Mouse (Mus musculus) gonadal fat pad, adult 2 months (tissue): ENCODE results near the gene Cacybp. TPM values are rescaled to one million over a fixed set of nuclear protein-coding genes. Genes with fewer than 3 reads are reported as not detected.

Experiments used
- DNase-seq: peaks from one replicate; pipeline ENCODE4 v3.0.0-alpha.2; 2012; ENCODE audit warnings: low read depth
- polyA plus RNA-seq: library from polyadenylated mRNA; depleted of rRNA; stranded (reverse); fragments of >200 nt; gene quantifications from 2 replicates; pipeline ENCODE4 v1.2.3, GENCODE M21; 2012; rRNA removed

Cacybp gene
- polyA plus RNA-seq, 1 experiment = 7.8 TPM

DNA sequence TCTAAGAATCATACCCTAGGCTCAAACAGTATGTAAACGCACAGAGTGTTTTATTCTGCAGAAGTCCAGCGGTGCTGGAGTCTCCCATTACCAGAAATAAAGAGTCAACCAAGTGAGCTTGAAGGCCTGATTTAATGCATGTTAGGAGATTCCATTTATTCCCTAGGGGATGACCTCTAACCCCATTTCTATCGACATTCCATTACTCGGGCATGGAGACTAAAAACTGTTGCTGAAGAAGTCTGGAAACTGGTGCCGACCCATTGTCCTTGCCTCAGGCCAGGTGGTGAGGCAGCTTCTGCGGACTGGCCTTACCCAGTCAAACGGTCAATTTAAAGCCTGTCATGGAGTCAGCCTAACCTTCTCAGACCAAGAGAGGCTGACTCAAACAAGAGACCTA is 1.5 kb upstream of the Cacybp start:
- DNase-seq = no peak

DNA sequence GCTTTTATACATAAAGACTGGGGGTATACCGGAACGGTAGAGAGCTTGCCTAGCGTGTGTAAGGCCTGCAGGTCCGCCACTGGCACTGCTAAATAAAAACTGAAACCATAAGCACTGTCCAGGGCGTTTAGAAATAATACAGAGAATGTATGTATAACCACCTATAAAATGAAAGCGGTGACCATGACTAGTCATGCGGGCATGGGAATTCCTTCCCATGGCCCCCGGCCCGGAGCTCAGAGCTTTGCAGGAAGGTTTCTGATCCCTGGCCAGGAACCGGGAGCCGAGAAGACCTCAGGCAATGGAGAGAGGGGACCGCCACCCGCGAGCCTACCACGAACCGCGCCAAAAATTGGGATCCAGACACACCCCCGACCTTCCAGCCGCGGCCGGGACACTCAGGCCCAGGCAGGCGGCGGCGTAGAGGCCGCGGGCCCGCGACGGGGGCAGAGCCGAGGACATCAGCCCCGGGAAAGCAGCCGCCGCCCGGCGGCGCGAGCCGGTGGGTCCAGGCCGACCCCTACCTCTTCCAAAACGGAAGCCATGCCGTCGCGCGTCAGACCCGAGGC is 468 bp downstream of the Cacybp start:
- DNase-seq = no peak

DNA sequence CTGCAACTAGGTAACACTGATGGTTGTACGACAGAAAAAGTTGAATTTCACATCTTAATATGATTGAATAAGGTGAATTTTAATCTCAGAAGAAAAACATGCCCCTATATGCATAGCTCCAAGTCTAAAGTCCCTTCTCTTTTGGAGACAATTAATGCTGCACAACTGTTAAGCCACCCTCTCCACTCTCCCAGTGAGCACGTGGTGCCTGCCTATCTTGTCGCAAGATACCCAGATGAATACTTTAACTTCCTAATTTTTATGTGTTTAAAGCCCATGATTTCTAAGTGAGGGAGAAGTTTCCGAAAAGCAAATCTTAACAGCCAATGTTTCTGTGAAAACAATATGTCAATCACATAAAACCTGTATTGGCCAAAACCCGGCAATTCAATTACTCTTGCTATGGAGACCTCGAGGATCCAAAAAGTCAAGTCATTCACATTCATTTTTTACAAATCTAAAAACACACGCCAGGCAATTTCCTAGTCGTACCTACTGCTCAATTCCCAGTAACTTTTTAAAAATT is 1.0 kb downstream of the Cacybp start:
- DNase-seq = no peak

DNA sequence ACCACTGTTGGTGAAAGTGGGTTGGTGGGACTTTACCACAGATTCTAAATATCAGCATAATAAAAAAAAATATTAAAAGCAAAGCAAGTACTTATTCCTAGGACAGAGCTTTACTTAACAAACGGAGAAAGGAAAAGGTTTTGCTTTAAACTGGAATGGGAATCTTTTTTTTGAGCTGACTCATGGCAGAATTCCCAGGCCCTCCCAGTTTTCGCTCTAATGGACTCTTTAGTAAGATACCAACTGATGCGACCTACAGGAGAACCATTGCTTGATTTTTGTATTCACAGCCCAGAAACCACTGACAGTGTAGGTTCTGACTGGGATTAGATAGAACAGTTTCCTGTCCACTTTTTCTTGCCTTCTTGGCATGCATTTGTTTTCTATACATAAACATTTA is 2.1 kb downstream of the Cacybp start:
- no peak for DNase-seq

DNA sequence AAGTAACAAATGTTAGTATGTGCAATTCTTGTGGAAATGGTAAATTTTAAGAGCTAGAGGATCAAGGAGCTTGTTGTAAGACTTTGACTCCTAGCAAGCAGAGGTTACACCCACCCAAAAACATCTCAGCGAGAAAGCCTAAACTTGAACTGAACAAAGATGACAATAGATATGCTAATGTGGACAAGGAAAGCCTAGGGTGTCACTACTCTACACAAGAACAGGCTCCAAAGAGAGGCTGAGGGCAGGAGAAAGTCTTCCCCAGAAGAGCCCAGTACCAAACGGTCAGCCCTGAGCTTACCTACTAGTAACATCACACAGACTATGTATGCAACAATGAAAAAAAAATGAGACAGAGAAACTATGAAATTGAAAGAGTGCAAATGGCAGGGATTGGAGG is 2.8 kb downstream of the Cacybp start:
- no peak for DNase-seq

DNA sequence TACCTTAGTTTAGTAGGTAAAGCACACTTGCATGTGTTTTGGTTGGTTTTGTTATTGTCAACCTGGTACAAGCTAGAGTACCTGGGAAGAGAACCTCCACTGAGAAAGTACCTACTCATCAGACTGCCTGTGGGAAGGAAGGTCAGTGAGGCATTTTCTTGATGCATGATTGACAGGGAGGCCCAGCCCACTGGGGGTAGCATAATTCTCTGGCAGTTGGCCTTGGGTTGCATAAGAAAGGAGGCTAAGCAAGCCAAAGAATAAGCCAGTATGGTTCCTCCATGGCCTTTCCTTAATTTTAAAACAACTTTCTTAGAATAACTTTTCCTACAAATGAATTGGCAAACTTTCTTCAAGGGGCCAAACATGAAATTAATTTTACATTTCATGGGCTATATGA is 7.2 kb downstream of the Cacybp start:
- no peak for DNase-seq

DNA sequence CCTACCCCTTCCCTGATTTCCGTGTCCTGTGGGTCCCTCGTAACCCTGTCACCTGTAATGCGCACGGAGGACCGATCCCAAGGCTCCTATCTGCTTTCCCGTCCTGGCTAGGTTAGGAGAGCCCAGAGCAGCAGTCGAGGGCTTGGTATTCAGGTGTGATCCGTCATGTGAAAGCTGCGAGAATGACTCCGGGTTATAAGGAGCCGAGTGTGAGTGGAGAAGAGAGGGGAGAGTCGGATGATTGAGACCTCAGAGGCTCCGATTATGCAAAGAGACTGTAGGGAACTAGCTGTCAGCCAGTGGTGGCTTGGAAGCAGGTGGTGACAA is 17.4 kb downstream of the Cacybp start:
- DNase-seq = no peak

DNA sequence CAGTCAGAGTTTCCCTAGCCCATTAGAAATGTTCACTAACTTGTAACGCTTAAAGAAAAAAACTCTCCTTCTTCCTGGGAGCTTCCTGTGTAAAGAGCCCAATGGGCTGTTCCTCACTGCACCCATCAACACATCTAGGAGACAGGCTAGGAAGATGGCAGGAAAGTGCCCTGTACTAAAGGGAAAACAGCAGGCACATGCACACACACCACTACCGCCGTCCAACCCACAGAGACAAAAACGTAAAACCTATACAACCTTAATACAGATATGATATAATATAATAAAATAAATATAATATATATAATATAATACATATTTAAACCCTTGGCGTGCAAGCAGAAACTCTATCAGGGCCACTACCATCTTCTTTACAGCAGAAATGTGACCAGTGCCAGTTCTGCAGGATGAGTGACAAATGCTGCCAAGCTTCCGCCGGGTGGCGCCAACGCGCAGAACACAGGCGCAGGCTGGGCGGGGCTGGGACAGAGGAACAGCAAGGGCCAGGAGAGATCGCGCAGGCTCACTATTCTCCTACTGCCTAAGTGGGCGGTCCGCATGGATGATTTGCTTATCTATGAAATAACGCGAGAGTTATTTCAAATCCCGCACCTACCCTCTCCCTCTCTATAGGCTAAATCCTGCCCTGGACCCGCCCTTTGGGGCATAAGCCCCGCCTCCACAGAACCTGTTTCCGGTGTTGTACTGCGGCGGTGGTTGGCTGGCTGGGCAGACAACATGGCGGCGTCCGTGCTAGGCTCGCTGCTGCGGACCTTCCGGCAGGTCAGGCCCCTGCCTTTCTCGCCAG is 17.9 kb downstream of the Cacybp start, which contains the start of gene Mrps14:
TSS of gene Mrps14 (plus strand) at position 687 of the 808 bp plus-strand sequence.
- peak; percentile 98 for DNase-seq

DNA sequence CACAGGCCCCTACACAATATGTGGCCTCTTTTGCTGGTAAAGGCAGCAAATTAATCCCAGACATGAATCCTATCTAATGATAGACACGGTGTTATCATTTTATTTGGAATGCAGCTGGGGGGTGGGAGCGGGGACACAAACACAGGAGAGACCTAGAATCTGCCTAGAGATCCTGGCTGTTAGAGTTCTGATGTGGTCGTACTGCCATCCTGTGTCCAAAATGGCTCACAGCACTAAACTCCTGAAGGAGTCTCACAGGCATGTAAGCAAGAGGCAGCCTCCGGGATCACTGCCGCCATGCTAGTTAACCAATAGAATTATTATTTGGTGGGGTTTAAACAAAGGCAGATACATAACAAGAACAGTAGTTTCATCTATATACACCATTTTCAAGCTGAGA is 28.2 kb downstream of the Cacybp start:
- DNase-seq = no peak

DNA sequence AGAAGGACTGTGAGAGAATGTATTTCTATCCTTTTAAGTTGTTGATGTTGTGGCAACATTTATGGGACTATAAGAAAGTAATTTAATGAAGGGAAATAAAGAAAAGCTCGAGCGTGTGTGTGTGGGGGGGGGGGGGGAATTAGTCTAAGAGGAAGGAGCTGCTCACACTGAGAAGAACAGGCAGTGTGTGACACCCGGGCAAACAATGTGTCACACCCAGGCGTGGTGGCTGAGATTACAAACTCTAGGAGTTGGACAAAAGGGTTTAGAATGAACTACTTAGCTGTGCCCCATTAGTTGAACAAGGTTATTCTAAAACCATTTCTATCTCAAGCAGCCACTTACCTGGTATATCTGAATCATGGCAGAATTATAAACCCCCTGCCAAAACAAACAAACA is 31.5 kb downstream of the Cacybp start:
- no peak for DNase-seq

DNA sequence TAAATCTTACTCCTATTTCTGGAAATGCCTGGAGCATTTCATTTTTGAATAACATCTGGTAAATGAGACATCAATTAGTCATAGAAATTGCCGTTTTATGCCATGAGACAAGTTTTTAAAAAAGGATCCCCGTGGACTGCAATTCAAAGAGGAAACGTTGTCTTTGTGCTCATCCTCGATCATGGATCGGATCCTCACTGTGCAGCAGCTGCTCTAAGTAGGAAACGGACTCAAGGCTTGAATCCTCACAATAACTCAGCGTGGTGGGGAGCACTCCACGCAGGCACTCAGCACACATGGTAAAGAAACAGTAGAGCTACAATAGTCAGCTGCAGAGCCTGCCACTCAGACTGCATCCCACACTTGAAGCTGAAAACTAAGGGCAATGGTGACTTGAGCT is 35.8 kb downstream of the Cacybp start:
- DNase-seq = no peak

DNA sequence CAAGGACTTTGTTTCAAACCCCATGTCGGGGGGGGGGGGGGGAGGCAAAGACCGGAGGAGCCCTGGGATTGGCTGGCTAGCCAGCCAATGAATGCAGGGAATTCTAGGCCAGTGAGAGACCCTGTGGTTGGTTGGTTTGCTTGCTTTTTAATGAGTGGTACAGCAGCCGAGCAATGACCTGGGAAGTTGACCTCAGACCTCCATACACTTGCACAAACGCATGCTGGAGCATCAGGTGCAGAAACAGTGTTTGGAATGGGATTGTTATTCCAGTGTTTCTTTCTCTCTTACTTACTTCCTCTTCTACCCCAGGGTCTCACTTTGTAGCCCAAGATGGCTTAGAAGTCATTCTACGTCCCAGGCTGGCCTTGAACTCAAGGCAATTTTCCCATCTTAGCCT is 46.1 kb downstream of the Cacybp start:
- no peak for DNase-seq

DNA sequence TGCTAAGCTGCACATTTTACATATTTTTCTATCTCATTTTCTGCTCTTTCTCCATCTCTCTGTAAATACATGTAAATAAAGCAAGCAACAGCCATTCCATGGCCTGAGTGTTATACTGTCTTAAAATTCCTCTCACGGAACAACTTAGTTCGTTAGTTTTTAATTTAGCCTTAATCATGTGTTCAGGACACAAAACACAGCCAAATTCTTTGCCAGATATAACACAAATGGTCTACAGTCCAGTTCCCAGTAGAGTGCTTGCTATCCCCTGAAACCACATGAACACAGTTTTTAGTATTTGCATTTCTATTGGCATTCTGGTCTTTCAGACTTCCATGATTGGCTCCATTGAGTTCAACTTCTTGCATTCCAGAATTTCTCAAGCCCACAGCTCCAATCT is 54.5 kb downstream of the Cacybp start:
- no peak for DNase-seq

DNA sequence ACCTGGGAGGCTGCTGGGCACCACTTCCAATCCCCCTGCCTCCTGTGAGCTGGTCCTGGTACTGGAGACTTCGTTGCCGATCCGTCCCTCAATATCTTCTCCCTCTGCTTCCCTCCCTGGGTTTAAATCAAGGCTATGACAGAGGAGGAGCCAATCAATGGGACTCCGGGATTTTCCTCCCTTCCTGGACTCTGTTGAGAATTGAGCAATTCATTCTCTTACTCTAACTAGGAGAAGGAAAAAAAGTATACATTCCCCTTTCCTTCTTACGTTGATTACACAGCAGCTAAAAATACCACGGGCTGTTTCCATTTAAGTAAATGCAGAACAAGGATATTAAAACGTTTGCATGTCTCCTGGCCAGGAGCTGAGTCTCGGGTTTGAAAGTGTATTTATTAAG is 59.2 kb downstream of the Cacybp start, which contains the start of gene Tnn:
TSS of gene Tnn (minus strand) at position 101 of the 400 bp plus-strand sequence.
- no peak for DNase-seq

Other genes with a start within 250 kb of the Cacybp start
- gene 4930523C07Rik, start 168.5 kb downstream of the Cacybp start, polyA plus RNA-seq = 8.8 and 13.2 TPM in 2 replicates
- 0.04 and 0.05 TPM in 2 replicates for gene Tnn, start 59.3 kb downstream of the Cacybp start, polyA plus RNA-seq
- 31.6 and 41.3 TPM in 2 replicates for gene Mrps14, start 17.7 kb downstream of the Cacybp start, polyA plus RNA-seq